Mouse (Mus musculus) bone marrow, adult 2 months (tissue): Measurements from ENCODE around the gene Dus1l. TPM values are rescaled to one million over a fixed set of nuclear protein-coding genes. Genes with fewer than 3 reads are reported as not detected.
"Not testable (repeated sequence)": the region's sequence is repeated elsewhere in the genome, so short reads cannot be mapped to it uniquely, and the experiment has no call there.

Experiments
- H3K27ac ChIP-seq: fragments of 200-500 bp; 2 replicates; pipeline ENCODE4 v1.5.1; 2012; ENCODE audit warnings: low read depth, mild to moderate bottlenecking, control low read depth, inconsistent platforms, low read length; ENCODE audit not compliant: control insufficient read depth, poor library complexity, insufficient read depth
- H3K4me1 ChIP-seq: fragments of 200-500 bp; 2 replicates; pipeline ENCODE4 v1.6.1; 2011; ENCODE audit warnings: low read length; ENCODE audit not compliant: control insufficient read depth, insufficient read depth
- H3K4me3 ChIP-seq: fragments of 200-500 bp; replicated peaks from 2 replicates; pipeline ENCODE3; 2011; ENCODE audit warnings: mild to moderate bottlenecking, low read depth, low read length, control low read depth; ENCODE audit not compliant: control insufficient read depth
- CTCF ChIP-seq: fragments of 200-500 bp; IDR thresholded peaks from 2 replicates; pipeline ENCODE4 v1.5.1; 2011; ENCODE audit warnings: low read length, control low read depth; ENCODE audit not compliant: control insufficient read depth, insufficient read depth
- POLR2A ChIP-seq: fragments of 200-500 bp; IDR thresholded peaks from 2 replicates; pipeline ENCODE4 v1.6.1; 2011; ENCODE audit warnings: low read depth, mild to moderate bottlenecking, control low read depth, low read length, borderline replicate concordance; ENCODE audit not compliant: control insufficient read depth
- WGBS: fragments of 180-500 bp; shearing (Covaris S2); methylation state at CpG from one replicate; pipeline ENCODE4 v1.1.7; 2018; 5-methylcytosine and 5-hydroxymethylcytosine counted together
- polyA plus RNA-seq: library from polyadenylated mRNA; stranded (reverse); fragments of >200 nt; gene quantifications from 2 replicates; pipeline ENCODE4 v1.2.4, GENCODE M21; 2011; ENCODE audit warnings: low replicate concordance; ENCODE audit not compliant: missing spikeins, insufficient read depth, insufficient read length

Gene Dus1l
- polyA plus RNA-seq, 1 experiment, result 57.6 TPM

GRCm38 (mm10) chr11:120789355-120789754, 6.8 kb downstream of the Dus1l start:
- Histone ChIP-seq H3K4me1 (no peaks in the 10 kb centered on the region), H3K27ac (no peak overlapping the region), H3K4me3 (no peak overlapping the region)
- no peak for TF ChIP-seq POLR2A
- TF ChIP-seq CTCF, result no peak
- 84% methylated on average over 4 of the region's 4 CpGs for WGBS

DNA sequence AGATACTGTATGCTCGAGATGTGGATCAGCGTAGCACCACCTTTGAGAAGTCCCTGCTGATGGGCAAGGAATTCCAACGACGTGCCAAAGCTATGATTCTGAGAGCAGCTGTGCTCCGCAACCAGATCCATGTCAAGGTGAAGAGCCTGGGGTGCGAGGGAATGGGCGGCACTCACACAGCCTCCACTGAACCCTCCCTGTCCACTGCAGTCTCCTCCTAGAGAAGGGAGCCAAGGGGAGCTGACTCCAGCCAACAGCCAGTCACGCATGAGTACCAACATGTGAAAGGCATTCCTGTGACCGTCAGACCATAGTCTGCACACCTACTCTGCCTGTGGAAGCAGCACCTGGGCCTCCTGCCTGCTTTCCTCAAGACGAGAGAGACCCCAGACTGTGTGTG, 7.7 kb downstream of the Dus1l start:
- not testable (repeated sequence) for H3K27ac ChIP-seq, H3K4me3 ChIP-seq, H3K4me1 ChIP-seq
- WGBS, result 90% methylated on average over 9 of the region's 10 CpGs

DNA sequence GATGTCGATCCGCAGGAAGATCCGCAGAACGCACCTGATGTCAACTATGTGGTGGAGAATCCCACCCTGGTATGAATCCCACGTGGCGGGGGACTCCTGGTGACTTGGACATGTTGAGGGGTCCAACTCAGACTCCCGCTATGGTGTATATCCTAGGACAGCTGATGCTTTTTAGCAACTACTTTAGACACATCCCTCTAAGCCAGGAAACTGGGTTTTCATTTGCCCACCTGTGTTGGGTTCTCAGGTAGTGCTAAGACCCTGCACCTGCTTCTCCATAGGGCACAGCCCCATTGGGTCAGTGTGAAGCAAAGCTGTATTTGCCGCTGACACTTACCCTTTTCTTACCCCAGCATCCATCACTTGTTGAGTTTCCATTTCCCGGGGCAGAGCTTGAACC, 11.1 kb downstream of the Dus1l start:
- no peak overlapping the region for H3K27ac ChIP-seq
- peak overlapping the region; percentile 81 for H3K4me3 ChIP-seq
- no peak for TF ChIP-seq CTCF
- no peak for TF ChIP-seq POLR2A
- WGBS, result 54% methylated on average over 9 of the region's 9 CpGs
- peaks cover 3% of the 10 kb centered on the region for H3K4me1 ChIP-seq

DNA sequence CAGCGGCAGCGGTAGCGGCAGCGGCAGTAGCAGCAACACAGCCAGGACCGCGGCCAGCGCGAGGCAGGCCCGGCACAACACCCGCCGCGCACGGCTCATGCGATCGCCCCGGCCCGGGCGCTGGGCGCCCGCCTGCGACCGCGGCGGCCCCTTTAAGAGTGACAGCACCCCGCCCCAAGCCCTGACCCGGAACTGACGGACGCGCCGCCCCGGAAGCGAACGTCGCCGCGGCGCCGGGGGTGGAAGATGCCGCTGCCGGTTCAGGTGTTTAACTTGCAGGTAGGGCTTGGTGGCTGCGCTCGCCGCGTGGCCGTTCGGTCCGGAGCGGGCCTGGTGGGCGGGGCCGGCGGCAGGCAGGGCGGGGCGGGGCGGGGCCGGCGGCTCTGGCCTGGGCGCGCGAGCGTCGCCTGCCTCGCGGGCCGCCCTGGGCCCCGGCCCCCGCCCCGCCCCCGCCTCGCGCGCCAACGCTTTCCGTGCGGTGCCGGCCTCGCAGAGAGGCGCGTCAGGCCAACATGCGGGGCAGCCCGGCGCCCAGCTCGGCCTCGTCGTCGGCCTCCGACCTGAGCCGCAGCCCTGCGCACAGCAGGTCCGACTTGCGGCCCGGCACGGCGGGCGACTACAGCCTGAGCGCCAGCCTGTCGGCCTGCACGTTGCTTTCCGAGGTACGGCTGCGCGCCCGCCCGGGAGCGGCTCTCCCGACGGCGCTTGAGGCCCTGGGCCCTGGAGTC, 12.0 kb downstream of the Dus1l start, which contains the start of the genes Rfng and Gps1:
Gene Rfng, minus strand, starts transcription at position 144 of the 728 bp plus-strand sequence.
Gene Gps1, plus strand, starts transcription at position 209 of the 728 bp plus-strand sequence.
- peaks cover 3% of the 10 kb centered on the region for H3K4me1 ChIP-seq
- TF ChIP-seq CTCF (no peak), POLR2A (no peak)
- WGBS, result under 1% methylated on average over 95 of the region's 107 CpGs
- H3K27ac ChIP-seq, result peak within 1 kb of the TSS; percentile 79
- peak within 1 kb of the TSS; percentile 81 for H3K4me3 ChIP-seq

- H3K4me3 ChIP-seq, result peak overlapping the region; percentile 81
- TF ChIP-seq POLR2A, result no peak
- TF ChIP-seq CTCF, result no peak
- peaks cover 3% of the 10 kb centered on the region for H3K4me1 ChIP-seq
- peak overlapping the region; percentile 79 for H3K27ac ChIP-seq
- WGBS, result 3% methylated on average over 42 of the region's 42 CpGs
These were observed 12.7 kb downstream of the Dus1l start for GRCm38 (mm10) chr11:120783426-120784063.

DNA sequence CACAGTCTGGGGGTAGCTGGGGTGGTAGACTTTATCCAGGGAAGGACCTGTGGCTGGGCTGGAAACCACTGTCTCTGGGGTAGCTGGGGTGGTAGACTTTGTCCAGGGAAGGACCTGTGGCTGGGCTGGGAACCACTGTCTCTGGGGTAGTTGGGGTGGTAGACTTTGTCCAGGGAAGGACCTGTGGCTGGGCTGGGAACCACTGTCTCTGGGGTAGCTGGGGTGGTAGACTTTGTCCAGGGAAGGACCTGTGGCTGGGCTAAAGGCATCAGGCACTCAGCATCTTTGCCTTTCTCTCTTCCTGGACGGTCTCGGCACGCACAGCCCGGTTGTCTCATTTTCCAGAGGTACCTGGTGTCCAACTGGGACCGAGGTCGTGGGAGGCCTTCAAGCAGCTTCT, 14.8 kb downstream of the Dus1l start:
- 96% methylated on average over 6 of the region's 6 CpGs for WGBS
- not testable (repeated sequence) for H3K4me1 ChIP-seq, H3K4me3 ChIP-seq, H3K27ac ChIP-seq

GRCm38 (mm10) chr11:120779876-120780275, 16.3 kb downstream of the Dus1l start:
- no peak overlapping the region for H3K27ac ChIP-seq
- peaks cover 3% of the 10 kb centered on the region for H3K4me1 ChIP-seq
- H3K4me3 ChIP-seq, result no peak overlapping the region
- no peak for TF ChIP-seq CTCF
- TF ChIP-seq POLR2A, result no peak
- WGBS, result 82% methylated on average over 1 of the region's 1 CpGs

- Histone ChIP-seq H3K27ac (no peak overlapping the region), H3K4me1 (no peaks in the 10 kb centered on the region), H3K4me3 (no peak overlapping the region)
- TF ChIP-seq CTCF, result no peak
- no peak for TF ChIP-seq POLR2A
- WGBS, result 45% methylated on average over 6 of the region's 6 CpGs
These were observed 19.1 kb downstream of the Dus1l start for GRCm38 (mm10) chr11:120777123-120777522.

DNA sequence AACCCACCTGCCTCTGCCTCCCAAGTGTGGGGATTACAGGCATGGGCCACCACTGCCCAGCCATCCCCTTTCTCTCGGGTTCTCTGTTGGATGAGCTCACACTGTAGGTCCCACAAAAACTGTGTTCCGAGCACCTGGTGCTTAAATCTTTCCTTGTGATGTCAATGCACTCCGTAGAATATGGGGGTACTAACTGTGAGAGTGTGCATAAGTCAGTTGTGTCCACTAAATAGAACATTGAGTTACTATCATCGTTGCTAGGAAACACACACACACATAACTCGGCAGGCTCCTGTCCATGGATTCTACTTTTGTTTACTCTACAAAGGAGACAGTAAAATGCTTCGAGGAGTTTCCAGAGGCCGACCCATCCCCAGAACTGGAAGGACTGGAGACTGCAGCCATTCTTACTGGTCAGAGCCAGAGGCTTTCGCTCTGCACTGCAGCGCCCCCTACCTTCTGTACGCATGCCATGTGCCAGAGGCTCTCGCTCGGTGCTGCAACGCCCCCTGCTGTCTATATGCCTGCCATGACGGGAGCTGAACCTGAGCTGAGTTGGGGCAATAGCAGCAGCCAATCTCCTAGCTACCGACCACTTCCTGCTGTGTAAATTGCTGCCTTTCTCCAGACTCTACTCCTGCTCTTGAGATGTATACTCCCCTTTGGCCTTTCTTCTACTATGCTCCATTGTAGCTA, 20.3 kb downstream of the Dus1l start:
- Histone ChIP-seq H3K27ac (no peak overlapping the region), H3K4me3 (no peak overlapping the region), H3K4me1 (no peaks in the 10 kb centered on the region)
- 25% methylated on average over 15 of the region's 15 CpGs for WGBS
- 0 out of 2 replicates have a peak, but pooled peaks have one; percentile 40 for TF ChIP-seq POLR2A
- peak; percentile 100 for TF ChIP-seq CTCF
